8 mouse cellular contexts compared by ENCODE assay signal in genomic region chr11:57654977-57655397, GRCm38 (mm10). TPM values are rescaled to one million over a fixed set of nuclear protein-coding genes. Genes with fewer than 3 reads are reported as not detected.
DNase-seq lines count a peak whose midpoint lies in the region; ATAC-seq and TF ChIP-seq lines count a peak whose summit lies in the region.

No protein-coding gene starts in this region.

- TF ChIP-seq EP300 in lung, postnatal 0 days (IDR thresholded peaks at IDR 0.05): no peak

- no peak for TF ChIP-seq CTCF in lung, postnatal 0 days (IDR thresholded peaks at IDR 0.05)
- no peak for TF ChIP-seq CTCF in small intestine, adult 2 months (IDR thresholded peaks at IDR 0.05; ENCODE audit: extremely low read depth, insufficient read length, insufficient replicate concordance, low read depth, low read length)

- ATAC-seq in forebrain, embryonic 11.5 days (replicated peaks; ENCODE audit: low FRiP score): peak; percentile 43; the same call in 1 of the 2 replicates
- no peak for ATAC-seq in forebrain, embryonic 16.5 days
- peak; percentile 54; the same call in 1 of the 2 replicates for ATAC-seq in lung, postnatal 0 days
- 0 out of 2 replicates have a peak, but pooled peaks have one; percentile 21 for ATAC-seq in granulocyte monocyte progenitor cell, adult 5-6 weeks (replicated peaks; ENCODE audit: poor library complexity, severe bottlenecking)

- no peak overlapping the region for H3K27ac ChIP-seq in forebrain, embryonic 11.5 days (ENCODE audit: low read depth, low read length)
- no peak overlapping the region for H3K27ac ChIP-seq in forebrain, embryonic 16.5 days (ENCODE audit: low read length)
- no peak overlapping the region for H3K27ac ChIP-seq in lung, postnatal 0 days (ENCODE audit: low read length)
- peak overlapping the region; percentile 22; the same call in 1 of the 2 replicates for H3K27ac ChIP-seq in small intestine, adult 2 months (ENCODE audit: insufficient read depth, low read depth, low read length)

- H3K9me3 ChIP-seq in forebrain, embryonic 11.5 days (ENCODE audit: control insufficient read depth, low read length): no peaks in the 10 kb centered on the region
- H3K9me3 ChIP-seq in forebrain, embryonic 16.5 days (ENCODE audit: control insufficient read depth, low read length): no peaks in the 10 kb centered on the region
- no peaks in the 10 kb centered on the region for H3K9me3 ChIP-seq in lung, postnatal 0 days (ENCODE audit: low read length)

- peaks cover 18% of the 10 kb centered on the region for H3K4me1 ChIP-seq in forebrain, embryonic 11.5 days (replicated peaks; ENCODE audit: control insufficient read depth, insufficient read depth, low read length)
- H3K4me1 ChIP-seq in forebrain, embryonic 16.5 days (replicated peaks; ENCODE audit: control insufficient read depth, insufficient read depth, low read length): peaks cover 19% of the 10 kb centered on the region
- H3K4me1 ChIP-seq in lung, postnatal 0 days (ENCODE audit: insufficient read depth, low read depth, low read length): no peaks in the 10 kb centered on the region; the same call in 1 of the 2 replicates
- H3K4me1 ChIP-seq in small intestine, adult 2 months (ENCODE audit: control insufficient read depth, insufficient read depth, insufficient read length, low read length): peaks cover 54% of the 10 kb centered on the region

- TF ChIP-seq POLR2A in small intestine, adult 2 months (IDR thresholded peaks at IDR 0.05; ENCODE audit: low read depth, low read length): no peak

- no peak overlapping the region for H3K9ac ChIP-seq in forebrain, embryonic 11.5 days (ENCODE audit: low read length)
- no peak overlapping the region for H3K9ac ChIP-seq in forebrain, embryonic 16.5 days (replicated peaks; ENCODE audit: low read depth, low read length)
- H3K9ac ChIP-seq in lung, postnatal 0 days (replicated peaks; ENCODE audit: low read depth): no peak overlapping the region

- H3K27me3 ChIP-seq in forebrain, embryonic 11.5 days (ENCODE audit: control insufficient read depth, insufficient read depth, low read length): no peaks in the 10 kb centered on the region
- H3K27me3 ChIP-seq in forebrain, embryonic 16.5 days (replicated peaks; ENCODE audit: control insufficient read depth, insufficient read depth, low read length): no peaks in the 10 kb centered on the region
- no peaks in the 10 kb centered on the region for H3K27me3 ChIP-seq in lung, postnatal 0 days (replicated peaks; ENCODE audit: insufficient read depth, low read length)
- H3K27me3 ChIP-seq in small intestine, adult 2 months (ENCODE audit: control insufficient read depth, insufficient read depth, low read length): no peaks in the 10 kb centered on the region

- 27% methylated on average over 5 of the region's 5 CpGs for WGBS in forebrain, embryonic 11.5 days
- 28% methylated on average over 5 of the region's 5 CpGs for WGBS in forebrain, embryonic 16.5 days
- WGBS in lung, postnatal 0 days: 41% methylated on average over 5 of the region's 5 CpGs
- 26% methylated on average over 5 of the region's 5 CpGs for WGBS in small intestine, adult 2 months

- H3K36me3 ChIP-seq in forebrain, embryonic 11.5 days (ENCODE audit: control insufficient read depth, insufficient read depth, low read length): no peaks in the 10 kb centered on the region
- no peaks in the 10 kb centered on the region for H3K36me3 ChIP-seq in forebrain, embryonic 16.5 days (ENCODE audit: control insufficient read depth, insufficient read depth)
- H3K36me3 ChIP-seq in lung, postnatal 0 days (ENCODE audit: insufficient read depth, low read length): no peaks in the 10 kb centered on the region
- peaks cover 2% of the 10 kb centered on the region; the same call in 1 of the 2 replicates for H3K36me3 ChIP-seq in small intestine, adult 2 months (ENCODE audit: control insufficient read depth, insufficient read depth, low read length)

- H3K4me2 ChIP-seq in forebrain, embryonic 11.5 days (ENCODE audit: low read depth, low read length, severe bottlenecking): no peak overlapping the region
- H3K4me2 ChIP-seq in forebrain, embryonic 16.5 days (ENCODE audit: low read length): no peak overlapping the region
- no peak overlapping the region for H3K4me2 ChIP-seq in lung, postnatal 0 days (replicated peaks; ENCODE audit: low read depth, low read length)

- no peak overlapping the region for H3K4me3 ChIP-seq in forebrain, embryonic 11.5 days (ENCODE audit: low read depth, low read length)
- no peak overlapping the region for H3K4me3 ChIP-seq in forebrain, embryonic 16.5 days (replicated peaks; ENCODE audit: low read length)
- H3K4me3 ChIP-seq in lung, postnatal 0 days (ENCODE audit: low read depth, low read length): no peak overlapping the region
- no peak overlapping the region for H3K4me3 ChIP-seq in small intestine, adult 2 months (ENCODE audit: low read depth, low read length)

- no peak for DNase-seq in forebrain, embryonic 11.5 days (ENCODE audit: low spot score)
- DNase-seq in lung, postnatal 0 days (ENCODE audit: low spot score): peak; percentile 30
- no peak for DNase-seq in lung, postnatal 14 days
- DNase-seq in right cerebral cortex, adult 18-20 months: no peak
- DNase-seq in layer of hippocampus, adult 18-20 months (ENCODE audit: low spot score in 2 of 2): no peak

RNA-seq across cellular contexts. Expression of gene Galnt10, which starts 9.7 kb away (rescaled TPM):
- 15.1 and 18.1 TPM in 2 replicates for polyA plus RNA-seq in forebrain, embryonic 11.5 days (2014; fragmentation: Nextera tagmentation; extraction: Ambion mirVana)
- 12.8 and 13.3 TPM in 2 replicates for polyA plus RNA-seq in forebrain, embryonic 16.5 days (2015; fragmentation: Nextera tagmentation; extraction: Ambion mirVana)
- 6.1 and 6.4 TPM in 2 replicates for polyA plus RNA-seq in lung, postnatal 0 days (2015; fragmentation: Nextera tagmentation; extraction: Ambion mirVana)
- 5.1 and 6.8 TPM in 2 replicates for total RNA-seq in granulocyte monocyte progenitor cell, adult 5-6 weeks (2014; fragmentation: Nextera tagmentation)
- total RNA-seq in granulocyte monocyte progenitor cell, adult 5-6 weeks (2017): 7.8 and 8.9 TPM in 2 replicates
- polyA plus RNA-seq in small intestine, adult 2 months (2012; rRNA removed): 21.6 and 37.0 TPM in 2 replicates
- 1 to 10 TPM; 6.1 to 7.0 TPM for total RNA-seq in layer of hippocampus, adult 18-20 months (2021)
